Mouse (Mus musculus) T-helper 2 cell (primary cell): ENCODE data around the gene Hist1h4f.
"Not testable (repeated sequence)": the region's sequence is repeated elsewhere in the genome, so short reads cannot be mapped to it uniquely, and the experiment has no call there.

Source experiments
- in situ Hi-C: fragments of 300-600 bp; cut with MboI, MseI; formaldehyde crosslinking; loops from one replicate; pipeline ENCODE4 v1.15.1; 2025; ENCODE audit warnings: high pct_unique_total_duplicates

Gene Hist1h4f

DNA sequence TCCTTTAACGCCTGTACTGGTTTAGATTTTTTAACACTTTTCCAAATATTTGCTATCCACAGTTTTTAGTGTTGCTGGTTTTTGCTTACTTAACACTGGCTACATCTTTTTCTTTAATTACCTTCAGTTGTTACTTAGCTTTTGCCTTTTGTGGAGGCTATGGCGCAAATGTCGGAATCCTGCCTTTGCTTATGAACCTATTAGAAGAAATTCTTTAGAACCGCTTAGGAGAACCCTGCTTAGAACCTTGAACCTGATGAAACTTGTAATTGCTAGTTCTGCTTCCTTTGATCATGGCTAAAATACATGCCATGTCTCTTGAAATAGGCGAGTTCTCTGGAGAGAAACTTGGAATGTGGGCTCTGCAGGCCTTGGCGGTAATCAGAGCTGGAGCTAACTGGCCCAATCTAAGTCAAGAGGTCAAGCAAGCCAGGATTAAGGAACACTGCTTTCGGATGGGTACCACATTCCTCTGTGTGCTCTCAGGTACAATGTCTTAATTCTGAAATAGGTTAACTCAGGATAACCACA, 25.0 kb upstream of the Hist1h4f start:
- in situ Hi-C loops = loop anchor here (10.0 kb wide), 1 partner anchor 1862 kb away; the partner anchor contains the start of genes Hist1h2ai, Hist1h2bl and Hist1h3h

DNA sequence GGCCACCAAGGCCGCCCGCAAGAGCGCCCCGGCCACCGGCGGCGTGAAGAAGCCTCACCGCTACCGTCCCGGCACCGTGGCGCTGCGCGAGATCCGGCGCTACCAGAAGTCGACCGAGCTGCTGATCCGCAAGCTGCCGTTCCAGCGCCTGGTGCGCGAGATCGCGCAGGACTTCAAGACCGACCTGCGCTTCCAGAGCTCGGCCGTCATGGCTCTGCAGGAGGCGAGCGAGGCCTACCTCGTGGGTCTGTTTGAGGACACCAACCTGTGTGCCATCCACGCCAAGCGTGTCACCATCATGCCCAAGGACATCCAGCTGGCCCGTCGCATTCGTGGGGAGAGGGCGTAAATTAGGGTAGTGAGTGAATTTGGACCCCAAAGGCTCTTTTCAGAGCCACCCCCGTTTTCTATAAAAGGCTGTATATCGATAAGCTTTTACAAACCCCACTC, 24.4 kb upstream of the Hist1h4f start:
- in situ Hi-C loops = loop anchor here (10.0 kb wide), 1 partner anchor 1861 kb away; the partner anchor contains the start of genes Hist1h2ai, Hist1h2bl and Hist1h3h

DNA sequence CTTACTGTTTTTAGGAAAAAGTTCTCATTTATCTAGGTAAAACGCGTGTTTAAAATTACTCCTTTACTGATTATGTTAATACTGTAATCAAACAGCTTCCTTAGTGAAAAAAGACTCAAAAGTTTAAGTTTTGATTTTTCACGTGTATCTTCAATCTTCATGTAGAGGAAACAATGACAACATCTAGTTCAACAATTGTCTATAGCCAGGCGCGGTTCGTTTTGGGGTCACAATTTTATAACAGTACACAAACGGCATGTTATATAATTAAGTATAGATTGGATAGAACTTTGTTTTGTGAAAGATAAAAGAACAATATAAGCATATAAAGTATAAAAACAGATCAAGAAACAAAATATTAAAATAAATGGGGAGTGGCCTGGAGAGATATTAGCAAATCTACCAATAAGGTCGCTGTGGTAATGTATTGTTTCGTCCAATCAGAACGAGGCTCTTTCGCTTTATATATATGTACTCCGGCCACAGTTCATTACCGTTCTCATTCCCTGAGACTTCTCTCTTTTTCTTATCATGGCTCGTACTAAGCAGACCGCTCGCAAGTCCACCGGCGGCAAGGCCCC, 23.9 kb upstream of the Hist1h4f start, which contains the start of gene Hist1h3d:
TSS of gene Hist1h3d (plus strand) at position 493 of the 581 bp plus-strand sequence.
- in situ Hi-C loops = loop anchor here (10.0 kb wide), 1 partner anchor 1861 kb away; the partner anchor contains the start of genes Hist1h2ai, Hist1h2bl and Hist1h3h

DNA sequence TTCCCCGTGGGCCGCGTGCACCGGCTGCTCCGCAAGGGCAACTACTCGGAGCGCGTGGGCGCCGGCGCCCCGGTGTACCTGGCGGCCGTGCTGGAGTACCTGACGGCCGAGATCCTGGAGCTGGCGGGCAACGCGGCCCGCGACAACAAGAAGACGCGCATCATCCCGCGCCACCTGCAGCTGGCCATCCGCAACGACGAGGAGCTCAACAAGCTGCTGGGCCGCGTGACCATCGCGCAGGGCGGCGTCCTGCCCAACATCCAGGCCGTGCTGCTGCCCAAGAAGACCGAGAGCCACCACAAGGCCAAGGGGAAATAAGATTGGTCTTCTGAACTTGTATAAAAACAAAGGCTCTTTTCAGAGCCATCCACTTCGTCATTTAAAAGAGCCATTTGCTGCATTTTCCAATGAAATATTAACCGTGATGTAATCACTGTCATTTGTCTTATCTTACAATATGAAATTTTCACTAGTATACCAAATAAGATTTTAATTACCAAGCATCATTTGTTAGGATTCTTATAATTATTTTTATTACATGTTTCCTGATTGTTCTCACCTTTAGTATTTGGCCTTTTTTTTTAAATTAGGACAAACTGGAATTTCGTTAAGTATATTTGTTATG, 23.2 kb upstream of the Hist1h4f start:
- in situ Hi-C loops = loop anchor here (10.0 kb wide), 1 partner anchor 1860 kb away; the partner anchor contains the start of genes Hist1h2ai, Hist1h2bl and Hist1h3h

DNA sequence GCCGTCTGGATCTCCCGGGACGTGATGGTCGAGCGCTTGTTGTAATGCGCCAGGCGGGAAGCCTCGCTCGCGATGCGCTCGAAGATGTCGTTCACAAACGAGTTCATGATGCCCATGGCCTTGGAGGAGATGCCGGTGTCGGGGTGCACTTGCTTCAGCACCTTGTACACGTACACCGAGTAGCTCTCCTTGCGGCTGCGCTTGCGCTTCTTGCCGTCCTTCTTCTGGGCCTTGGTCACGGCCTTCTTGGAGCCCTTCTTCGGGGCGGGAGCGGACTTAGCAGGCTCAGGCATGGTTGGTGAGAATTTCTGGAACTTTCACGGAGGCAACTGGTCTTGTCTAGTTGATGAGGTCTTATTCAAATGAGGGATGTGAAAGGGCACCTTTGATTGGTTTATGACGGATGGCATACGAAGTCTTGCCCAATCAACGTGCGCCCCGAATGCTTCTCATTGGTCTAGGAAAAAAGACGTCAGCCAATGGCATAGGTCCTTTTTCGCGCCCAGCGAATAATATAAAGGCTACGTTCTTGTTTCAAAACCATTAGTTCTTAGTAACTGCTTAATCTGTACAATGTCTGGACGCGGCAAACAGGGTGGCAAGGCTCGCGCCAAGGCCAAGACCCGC, 22.6 kb upstream of the Hist1h4f start, which contains the start of the genes Hist1h2bf and Hist1h2ad:
TSS of gene Hist1h2bf (minus strand) at position 299 of the 627 bp plus-strand sequence.
TSS of gene Hist1h2ad (plus strand) at position 484 of the 627 bp plus-strand sequence.
- in situ Hi-C loops = loop anchor here (10.0 kb wide), 1 partner anchor 1859 kb away; the partner anchor contains the start of genes Hist1h2ai, Hist1h2bl and Hist1h3h

DNA sequence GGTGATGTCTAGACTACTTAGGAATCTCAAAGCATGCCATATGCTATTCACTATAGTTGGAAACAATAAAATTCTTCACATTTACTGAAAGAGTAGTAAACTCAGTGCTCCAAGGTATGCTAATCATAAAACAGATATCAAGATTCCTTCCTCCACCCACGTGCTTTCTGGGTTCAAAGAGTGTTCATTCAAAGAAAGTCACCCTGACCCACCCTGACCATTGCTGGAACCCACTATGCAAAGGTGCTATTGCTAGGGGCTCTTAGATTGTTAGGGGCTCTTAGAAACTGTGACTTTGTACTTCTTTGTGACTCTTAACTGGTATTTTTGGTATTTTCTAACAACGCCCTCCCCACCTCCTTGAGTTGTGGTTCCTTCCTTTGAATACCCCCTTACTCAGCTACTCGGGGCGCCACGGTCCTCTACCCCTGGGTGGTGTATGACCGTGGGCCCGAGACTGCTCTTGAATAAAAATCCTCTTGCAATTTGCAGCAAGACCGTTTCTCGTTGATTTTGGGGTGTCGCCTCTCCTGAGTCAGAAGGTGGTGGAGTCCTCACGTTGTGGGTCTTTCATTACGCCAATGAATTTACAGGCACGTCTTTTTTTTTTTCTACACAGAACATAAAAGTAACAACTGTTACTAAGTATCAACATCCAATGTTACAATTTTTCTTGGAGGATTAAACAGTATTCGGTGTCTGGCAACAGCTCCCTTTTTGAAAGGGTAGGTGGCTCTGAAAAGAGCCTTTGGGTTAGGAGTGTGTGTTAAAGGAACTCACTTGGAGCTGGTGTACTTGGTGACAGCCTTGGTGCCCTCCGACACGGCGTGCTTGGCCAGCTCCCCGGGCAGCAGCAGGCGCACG, 21.8 kb upstream of the Hist1h4f start:
- in situ Hi-C loops = loop anchor here (10.0 kb wide), 1 partner anchor 1858 kb away; the partner anchor contains the start of genes Hist1h2ai, Hist1h2bl and Hist1h3h

DNA sequence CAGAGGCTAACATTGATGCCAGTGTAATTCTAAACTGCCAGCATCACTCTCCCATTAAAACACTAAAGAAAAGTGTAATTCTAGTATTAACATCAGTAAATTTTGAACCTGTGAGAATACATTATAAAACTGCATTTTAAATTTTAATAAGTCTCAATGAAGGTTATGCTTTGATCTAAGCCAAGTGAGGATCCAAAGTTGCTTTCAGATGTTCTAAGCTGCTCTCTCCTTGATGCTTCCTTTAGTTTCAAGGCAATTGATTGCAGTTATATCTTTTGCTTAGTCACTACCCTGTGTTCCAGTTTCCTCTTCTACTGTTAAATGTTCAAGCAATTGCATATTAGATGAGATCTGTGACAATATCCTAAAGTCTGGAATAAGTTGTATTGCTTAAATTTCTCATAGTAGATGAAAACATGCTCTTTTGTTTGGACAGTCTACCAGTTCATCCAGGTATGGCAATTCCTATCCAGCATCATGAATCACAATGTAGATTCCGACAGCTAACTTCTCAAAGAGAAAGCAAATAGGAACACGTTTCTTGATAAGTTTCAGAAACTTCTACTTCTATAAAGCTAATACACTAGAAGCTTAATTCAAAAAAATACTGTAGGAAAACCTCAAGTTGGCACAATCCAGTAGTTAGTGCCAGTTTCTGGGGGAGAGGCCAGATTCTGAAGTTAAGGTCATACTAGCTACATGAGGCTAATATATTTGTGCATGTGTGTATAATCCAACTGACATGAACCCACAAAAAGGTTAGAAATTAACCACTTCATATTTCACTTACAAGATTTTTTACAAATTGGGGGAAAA, 21.0 kb upstream of the Hist1h4f start:
- in situ Hi-C loops = loop anchor here (10.0 kb wide), 1 partner anchor 1858 kb away; the partner anchor contains the start of genes Hist1h2ai, Hist1h2bl and Hist1h3h

DNA sequence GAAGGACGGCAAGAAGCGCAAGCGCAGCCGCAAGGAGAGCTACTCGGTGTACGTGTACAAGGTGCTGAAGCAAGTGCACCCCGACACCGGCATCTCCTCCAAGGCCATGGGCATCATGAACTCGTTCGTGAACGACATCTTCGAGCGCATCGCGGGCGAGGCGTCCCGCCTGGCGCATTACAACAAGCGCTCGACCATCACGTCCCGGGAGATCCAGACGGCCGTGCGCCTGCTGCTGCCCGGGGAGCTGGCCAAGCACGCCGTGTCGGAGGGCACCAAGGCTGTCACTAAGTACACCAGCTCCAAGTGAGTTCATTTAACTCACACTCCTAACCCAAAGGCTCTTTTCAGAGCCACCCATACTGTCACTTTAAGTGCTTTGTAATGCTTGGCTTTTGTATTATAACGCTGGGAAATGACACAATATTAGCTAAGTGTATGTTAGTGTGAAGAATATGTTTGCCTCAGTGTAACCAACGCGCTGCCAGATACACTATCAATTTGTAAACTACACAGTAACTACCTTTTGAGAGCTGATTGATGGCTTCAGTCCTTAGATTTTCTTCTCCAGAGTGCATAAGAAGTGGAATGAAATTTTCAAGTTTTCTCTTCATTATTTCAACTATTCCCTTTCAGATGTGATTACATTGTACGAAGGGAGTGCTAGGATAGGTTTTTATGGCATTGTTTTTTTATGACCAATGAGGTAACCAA, 20.2 kb upstream of the Hist1h4f start:
- in situ Hi-C loops = loop anchor here (10.0 kb wide), 1 partner anchor 1857 kb away; the partner anchor contains the start of genes Hist1h2ai, Hist1h2bl and Hist1h3h

DNA sequence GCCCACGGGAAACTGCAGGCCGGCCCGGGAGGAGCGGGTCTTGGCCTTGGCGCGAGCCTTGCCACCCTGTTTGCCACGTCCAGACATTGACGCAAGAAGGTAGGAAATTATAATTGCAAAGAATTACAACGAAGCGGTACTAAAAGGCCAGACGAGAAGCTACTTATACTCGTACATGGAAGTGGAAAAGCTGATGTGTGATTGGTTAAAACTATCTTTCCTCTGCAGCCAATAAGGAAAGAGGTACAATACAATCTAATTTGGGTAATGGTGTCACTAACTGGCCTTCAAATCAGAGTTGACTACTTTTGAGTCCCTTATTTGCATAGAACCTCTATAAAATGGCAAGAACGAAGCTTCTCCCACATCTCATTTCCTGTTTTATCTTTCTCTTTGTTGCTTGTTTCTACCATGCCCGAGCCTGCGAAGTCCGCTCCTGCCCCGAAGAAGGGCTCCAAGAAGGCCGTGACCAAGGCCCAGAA, 19.6 kb upstream of the Hist1h4f start, which contains the start of the genes Hist1h2ae and Hist1h2bg:
TSS of gene Hist1h2ae (minus strand) at position 199 of the 482 bp plus-strand sequence.
TSS of gene Hist1h2bg (plus strand) at position 375 of the 482 bp plus-strand sequence.
- in situ Hi-C loops = loop anchor here (10.0 kb wide), 1 partner anchor 1856 kb away; the partner anchor contains the start of genes Hist1h2ai, Hist1h2bl and Hist1h3h

DNA sequence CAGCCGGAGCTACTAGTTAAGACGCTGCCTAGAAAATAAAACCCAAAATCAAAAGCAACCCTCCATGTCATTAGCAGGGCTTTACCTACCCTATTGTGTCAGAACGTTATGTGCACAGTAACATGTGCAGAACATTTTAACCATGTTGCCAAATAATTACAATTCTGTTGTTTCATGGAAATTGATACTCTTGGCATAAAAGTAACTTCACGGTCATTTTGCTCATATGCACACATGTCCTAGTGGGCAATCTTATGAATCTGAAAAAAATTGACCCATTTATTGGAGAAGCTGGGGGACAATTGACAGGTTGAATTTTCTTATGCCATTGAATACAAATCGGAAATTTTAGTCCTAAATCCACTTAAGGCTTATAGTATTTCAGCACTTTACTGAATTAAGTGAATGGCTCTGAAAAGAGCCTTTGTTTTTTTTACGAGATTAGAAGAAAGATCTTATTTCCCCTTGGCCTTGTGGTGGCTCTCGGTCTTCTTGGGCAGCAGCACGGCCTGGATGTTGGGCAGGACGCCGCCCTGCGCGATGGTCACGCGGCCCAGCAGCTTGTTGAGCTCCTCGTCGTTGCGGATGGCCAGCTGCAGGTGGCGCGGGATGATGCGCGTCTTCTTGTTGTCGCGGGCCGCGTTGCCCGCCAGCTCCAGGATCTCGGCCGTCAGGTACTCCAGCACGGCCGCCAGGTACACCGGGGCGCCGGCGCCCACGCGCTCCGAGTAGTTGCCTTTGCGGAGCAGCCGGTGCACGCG, 19.0 kb upstream of the Hist1h4f start:
- in situ Hi-C loops = loop anchor here (10.0 kb wide), 1 partner anchor 1856 kb away; the partner anchor contains the start of genes Hist1h2ai, Hist1h2bl and Hist1h3h

DNA sequence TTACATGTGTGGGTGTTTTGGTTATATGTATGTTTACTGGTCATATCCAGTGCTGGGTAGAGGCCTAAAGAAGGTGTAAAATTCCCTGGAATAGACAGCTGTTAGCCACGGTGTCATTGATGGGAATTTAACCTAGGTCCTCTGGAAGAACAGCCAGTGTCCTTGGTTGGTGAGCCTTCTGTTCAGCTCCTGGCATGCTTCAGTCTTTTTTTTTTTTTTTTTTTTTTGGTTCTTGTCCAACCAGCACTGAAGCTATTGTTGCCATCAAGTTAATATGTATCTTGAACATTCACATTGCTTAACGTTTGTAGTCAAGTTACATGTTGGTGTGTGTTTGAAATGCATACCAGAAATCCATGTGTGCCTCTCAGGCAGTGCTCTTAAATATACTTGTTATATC, 13.0 kb upstream of the Hist1h4f start:
- in situ Hi-C loops = no loop called here

DNA sequence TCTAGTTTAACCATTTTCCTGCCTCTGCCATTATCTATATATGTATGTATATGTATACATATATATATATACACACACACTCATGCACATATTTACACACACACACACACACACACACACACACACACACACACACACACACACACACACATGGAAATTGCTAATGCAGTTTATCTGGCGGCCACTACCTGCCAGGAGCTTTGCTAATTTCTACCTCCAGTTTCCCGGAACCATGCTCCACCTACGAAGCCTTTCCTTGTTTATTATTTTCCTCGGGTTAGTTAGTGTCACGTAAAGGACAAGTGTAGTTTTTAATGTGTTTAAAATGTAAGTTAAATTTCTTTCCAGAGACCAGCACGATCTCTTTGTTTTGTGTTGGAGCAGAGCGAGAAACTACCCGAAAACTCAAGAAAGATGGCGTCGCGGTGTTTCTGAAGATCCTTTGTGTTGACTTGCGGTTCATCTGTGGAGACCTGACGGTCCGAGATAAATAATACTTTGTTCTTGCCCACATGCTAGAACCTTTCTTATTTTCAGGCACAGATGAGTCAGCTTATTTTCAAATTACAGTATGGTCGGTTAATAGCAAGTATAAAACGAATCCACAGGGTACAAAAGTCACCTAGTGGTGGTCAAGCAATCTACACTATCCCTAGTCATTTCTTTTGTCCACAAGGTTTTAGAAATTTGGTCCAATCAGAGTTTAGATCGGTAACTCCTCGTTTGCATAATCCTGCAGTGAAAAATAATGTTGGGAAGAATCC, 11.4 kb upstream of the Hist1h4f start:
- in situ Hi-C loops = no loop called here

DNA sequence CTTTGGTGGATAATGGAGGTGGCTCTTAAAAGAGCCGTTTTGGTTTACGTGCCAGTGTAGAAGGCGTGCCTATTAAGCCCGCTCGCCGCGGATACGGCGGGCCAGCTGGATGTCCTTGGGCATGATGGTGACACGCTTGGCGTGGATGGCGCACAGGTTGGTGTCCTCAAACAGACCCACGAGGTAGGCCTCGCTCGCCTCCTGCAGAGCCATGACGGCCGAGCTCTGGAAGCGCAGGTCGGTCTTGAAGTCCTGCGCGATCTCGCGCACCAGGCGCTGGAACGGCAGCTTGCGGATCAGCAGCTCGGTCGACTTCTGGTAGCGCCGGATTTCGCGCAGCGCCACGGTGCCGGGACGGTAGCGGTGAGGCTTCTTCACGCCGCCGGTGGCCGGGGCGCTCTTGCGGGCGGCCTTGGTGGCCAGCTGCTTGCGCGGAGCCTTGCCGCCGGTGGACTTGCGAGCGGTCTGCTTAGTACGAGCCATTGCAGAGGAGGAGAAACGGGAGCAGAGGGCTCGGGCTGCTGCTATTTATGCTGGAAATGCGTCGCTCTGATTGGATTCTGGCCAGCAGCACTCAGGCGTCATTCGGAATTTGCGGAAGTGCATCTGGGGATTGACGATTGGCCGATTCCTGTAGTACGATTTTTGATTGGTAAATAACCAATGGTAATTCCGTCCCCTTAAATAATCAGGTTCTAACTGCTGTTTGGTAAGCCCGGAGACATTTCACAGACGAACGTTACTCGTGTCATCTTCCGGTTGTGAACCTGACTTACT, 10.6 kb upstream of the Hist1h4f start, which contains the start of gene Hist1h3e:
TSS of gene Hist1h3e (minus strand) at position 487 of the 777 bp plus-strand sequence.
- in situ Hi-C loops = not testable (repeated sequence)

DNA sequence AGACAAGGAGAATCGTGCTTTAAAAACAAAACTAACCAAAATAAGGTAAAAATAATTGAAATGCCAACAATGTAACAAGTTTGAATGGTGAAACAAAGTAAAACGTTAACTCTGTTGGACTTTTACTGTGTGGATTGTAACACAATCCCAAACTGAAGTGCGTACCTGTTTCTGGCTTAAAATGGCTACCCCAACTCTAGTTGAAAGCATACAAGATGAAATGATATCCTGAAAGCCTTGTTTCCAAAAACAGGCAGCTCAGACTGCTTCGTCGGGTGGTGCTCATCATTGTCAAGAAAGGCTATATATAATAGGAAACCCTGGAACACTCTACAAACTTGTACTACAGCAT, 10.1 kb upstream of the Hist1h4f start:
- in situ Hi-C loops = not testable (repeated sequence)

DNA sequence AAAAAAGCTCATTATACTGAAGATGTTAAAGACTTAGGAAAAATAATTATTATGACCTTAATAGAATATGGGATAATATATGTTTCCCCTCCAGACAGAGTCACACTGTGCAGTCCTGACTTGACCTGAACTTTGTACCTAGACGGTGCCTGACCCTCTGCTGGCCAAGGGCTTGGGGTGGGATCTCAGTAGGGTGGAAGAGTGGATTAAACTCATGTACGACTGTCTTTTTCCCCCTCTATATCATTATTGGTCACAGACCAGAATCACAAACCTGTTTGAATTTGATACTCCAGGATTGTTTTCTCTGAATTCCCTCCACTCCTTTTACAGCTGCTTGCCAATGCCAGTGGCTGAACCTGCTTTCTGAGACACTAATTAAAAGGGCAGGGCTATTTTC, 9.3 kb upstream of the Hist1h4f start:
- in situ Hi-C loops = not testable (repeated sequence)

DNA sequence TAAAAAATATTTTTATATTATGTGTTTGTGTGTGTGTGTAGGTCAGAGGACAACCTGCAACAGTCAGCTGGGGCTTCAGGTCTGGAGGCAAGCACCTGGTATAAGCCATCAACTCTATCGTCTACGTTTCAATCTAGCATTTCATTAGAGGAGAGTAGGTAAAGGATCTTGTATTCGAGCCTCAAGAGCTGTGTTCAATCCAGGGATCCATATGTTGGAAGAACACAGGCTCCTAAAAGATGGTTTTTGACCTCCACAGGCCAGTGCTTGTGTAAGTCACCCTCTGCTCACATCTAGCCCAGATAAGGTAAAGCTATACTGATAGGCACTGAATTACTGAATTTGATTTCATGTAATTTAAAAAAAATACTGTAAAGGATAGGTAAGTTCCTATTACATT, 5.5 kb upstream of the Hist1h4f start:
- in situ Hi-C loops = no loop called here
